Mouse (Mus musculus) cerebellum, postnatal 14 days (tissue): ENCODE measurements around the gene Mpv17.

Experiments
- DNase-seq, 2 experiments: peaks; one replicate each; pipeline ENCODE4 v3.0.0; 2021; ENCODE audit warnings: mixed read lengths in 2 of 2

Gene Mpv17

DNA sequence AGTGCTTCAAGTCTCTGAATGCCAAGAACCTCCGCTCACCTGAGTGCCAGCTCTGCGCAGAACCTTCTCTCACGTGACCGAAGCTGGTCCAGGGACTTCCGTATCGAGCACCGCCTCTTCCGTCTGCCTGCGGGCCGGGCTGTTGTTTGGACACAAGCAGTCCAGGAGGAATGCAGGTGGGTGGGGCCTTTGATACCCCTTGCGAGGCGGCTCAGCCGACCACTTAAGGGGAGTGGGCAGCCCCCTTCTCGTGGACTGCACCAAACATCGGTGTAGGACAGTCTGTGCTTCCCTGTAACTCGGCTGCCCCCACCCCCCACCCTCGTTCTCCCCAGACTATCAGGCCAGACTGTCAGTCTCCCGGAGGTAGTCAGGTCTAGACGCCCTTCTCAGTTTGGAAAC, at the start of gene Mpv17:
Gene Mpv17, minus strand, starts transcription at position 100 of the 402 bp plus-strand sequence.
- peak; percentile 86 to 87 for DNase-seq

DNA sequence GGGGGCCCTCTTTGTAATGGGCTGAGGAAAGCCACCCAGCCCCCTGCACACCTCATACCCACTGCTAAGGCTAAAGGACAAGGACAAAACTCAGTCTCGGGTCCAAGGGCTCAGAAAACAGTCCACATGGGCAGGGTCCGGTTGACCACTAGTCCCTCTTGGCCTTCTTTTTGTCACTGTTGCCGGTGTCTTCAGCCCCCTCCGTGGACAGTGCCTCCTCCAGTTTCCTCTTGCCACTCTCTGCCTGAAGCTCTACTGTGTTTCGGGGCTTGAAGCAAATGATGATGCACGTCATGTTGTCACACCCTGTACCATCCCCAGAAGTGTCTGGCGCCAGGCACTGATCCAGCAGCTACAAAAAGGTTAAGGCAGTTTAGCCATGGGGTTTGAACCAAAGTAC, 48.9 kb upstream of the Mpv17 start:
- no peak for DNase-seq

DNA sequence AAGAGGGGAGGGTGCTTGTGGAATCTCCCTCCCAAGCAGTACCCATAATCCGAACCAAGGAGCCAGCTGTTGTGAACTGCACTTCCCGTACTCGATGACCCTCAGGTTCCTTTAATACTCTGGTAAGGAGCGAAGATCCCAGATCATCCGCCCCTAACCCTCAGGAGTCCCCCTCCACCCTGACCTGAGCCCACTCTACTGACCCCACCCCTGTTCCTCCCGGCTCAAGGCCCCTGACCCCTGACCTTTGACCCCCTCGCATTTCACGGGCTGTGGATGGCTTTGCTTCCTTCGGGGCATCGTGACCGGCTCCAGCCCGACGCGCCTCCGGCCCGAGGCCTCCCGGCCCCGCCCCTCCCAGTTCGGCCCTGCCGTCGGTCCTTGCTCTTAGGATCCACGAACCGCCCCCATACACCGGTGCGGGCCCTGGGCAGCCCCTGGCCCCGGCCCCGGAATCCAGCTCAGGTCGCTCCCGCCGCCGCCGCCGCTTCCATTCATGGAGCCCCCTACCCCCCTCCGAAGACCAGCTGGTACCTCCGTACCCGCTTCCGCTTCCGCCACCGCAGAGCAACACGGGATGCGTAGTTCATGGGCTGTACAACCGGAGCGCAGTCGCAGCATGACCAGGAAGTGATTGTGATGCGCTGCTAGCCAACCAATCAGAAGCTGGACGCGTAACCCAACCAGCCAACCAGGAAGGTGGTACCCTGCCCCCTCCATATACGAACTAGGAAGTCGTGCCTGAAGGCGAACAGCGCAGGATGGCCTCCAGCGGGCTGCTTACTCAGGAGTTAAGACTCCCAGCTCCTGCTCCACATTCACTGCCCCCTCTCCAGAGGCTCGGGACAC, 47.9 kb upstream of the Mpv17 start, which contains the start of gene Zfp513:
Gene Zfp513, minus strand, starts transcription at position 562 of the 849 bp plus-strand sequence.
- peak; percentile 95 to 96 for DNase-seq

DNA sequence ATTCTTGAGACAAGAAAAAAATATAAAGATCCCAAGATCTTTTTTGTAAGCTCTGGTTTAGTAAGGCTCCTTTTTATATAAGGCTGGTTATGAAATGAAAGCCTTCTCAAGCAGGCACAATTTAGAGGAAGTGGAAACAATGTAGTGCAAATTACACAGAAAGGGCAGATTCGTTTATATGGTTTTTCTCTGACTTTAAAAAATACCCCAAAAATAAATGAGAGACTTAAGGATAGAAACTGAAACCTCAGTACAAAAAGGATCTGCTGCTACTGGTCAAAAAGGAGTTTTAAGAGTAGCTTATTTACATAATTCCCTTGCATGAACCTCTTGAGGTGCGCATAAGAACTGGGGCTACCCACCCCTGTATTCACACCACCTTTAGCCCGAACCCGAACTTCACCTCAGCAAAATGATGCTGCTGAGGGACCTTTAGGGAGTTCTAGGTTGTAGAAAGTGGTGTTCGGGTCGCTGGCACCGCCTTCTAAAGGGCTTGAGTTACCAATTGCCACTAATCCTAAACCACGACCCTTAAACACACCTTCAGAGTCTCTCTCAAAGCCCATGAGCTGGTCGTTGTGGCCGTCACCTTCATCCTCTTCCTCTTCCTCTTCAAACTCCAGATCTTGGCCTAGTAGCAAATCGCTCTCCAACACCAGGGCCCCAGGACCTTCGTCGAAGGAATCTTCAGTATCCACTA, 47.1 kb upstream of the Mpv17 start:
- no peak for DNase-seq

DNA sequence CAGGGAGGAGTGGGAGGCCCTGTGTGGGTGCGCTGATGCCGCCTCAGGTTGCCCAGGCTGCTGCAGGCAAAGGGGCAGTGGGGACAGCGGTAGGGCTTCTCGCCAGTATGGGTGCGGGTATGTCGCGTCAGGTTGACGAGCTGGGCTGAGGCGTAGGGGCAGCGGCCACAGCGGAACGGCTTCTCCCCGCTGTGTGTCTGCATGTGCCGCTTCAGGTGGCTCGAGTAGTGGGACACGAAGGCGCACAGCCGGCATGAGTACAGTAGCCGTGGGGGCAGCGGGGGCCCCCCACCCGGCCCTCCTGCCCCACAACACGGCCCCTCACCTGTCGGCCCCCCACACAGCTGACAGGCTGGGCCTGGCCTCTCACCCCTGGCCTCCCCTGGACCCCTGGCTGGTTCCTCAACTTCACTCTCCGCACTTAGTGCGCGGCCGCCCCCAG, 46.3 kb upstream of the Mpv17 start:
- DNase-seq = peak; percentile 34 to 52

DNA sequence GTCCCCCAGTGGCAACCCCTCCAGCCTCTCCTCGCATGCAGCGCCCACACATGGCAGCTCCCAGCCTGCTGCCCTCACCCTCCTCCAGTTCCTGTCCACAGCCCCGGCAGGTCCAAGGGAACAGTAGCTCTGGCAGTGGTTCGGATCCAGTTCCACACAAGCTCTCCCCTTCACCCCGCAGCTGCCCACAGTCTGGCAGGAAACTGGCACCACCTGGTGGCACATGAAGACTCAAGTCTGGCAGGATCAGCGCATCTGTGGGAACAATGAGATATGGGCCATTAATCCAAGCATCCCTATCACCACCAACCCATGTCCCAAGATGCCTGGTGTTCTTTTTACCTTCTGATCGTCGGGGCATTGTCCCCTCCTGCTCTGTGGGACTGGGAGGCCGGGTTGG, 45.8 kb upstream of the Mpv17 start:
- DNase-seq = peak; percentile 36 to 49

DNA sequence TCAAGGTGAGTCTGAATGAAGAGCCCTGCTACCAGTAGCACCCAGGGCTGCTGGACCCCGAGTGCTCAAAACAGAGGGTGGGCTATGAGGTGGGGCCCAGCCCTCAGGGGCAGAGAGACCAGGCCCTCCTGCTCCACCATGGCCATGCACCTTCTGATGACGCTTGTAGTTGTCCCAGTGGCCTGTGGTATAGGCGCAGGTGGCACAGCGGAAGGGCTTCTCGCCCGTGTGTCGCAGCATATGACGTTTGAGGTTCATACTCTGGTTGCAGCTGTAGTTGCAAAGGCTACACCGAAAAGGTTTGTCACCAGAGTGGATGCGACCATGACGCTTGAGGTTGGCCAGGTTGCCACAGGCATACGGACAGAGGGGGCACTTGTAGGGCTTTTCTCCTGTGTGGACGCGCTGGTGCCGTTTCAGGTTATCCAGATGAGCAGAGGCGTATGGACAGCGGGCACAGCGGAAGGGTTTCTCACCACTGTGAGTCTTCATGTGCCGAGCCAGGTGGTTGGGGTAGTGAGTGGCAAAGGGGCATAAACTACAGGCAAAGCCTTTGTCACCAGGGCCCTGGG, 45.4 kb upstream of the Mpv17 start:
- DNase-seq = peak in 1 of 2 experiments; percentile 15

DNA sequence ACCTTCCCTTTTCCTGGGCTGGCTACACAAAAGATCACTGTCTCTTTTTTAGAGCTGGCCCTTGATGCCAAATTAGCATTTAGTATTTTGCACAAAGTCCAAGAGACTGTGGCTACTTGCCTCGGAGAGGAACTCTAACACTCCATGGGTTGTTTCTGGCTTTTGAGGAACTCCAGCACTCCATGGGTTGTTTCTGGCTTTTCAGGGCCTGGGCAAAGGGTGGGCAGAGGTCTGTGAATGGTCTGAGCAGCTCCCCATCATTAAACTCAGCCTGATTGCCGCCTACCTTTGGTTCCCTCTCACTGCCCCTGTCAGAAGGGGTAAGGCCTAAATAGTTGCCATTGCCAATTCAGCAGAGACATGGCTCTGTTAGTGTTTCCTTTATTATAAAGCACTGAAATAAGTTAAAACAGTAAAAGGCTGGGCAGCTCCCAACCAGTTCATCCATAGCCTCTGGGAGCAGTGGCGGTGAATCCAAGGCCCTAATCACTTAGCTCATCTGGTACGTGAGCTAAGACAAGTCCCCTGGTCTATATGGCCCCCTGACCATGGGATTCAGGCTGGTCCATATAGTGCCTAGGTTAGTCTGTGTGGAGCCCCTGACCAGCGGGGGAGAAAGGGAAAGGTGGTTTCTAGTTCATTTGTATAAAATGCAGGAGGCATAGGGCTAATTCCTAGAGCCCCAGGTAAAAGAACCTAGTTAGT, 44.7 kb upstream of the Mpv17 start:
- no peak for DNase-seq

DNA sequence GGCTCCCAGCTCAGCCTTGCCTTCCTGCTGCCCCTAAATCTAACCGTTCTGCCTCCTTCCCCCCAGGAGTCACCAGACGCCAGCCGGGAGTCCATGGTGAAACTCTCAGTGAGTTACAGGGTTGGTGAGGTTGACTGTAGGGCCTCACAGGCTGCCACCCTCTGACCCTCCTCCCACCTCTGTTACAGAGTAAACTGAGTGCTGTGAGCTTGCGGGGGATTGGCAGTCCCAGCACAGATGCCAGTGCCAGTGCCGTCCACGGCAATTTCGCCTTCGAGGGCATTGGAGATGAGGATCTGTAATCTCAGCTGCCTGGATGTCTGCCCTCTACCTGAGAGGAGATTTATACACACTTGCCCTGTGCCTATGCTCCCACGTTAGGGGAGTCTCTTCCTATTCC, 44.1 kb upstream of the Mpv17 start:
- DNase-seq = no peak

DNA sequence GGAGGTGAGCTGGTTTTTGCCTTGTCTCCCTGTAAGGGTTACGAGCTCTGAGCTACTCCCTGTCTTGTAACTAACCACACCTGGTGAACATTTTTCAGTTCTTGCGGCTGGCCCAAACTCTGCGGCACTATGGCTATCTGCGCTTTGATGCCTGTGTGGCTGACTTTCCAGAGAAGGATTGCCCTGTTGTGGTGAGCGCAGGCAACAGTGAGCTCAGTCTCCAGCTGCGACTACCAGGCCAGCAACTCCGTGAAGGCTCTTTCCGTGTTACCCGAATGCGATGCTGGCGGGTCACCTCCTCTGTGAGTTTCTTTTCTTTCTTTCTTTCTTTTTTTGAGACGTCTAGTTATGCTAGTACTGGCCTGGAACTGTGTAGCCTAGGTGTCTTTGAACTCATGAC, 43.0 kb upstream of the Mpv17 start:
- DNase-seq = no peak

DNA sequence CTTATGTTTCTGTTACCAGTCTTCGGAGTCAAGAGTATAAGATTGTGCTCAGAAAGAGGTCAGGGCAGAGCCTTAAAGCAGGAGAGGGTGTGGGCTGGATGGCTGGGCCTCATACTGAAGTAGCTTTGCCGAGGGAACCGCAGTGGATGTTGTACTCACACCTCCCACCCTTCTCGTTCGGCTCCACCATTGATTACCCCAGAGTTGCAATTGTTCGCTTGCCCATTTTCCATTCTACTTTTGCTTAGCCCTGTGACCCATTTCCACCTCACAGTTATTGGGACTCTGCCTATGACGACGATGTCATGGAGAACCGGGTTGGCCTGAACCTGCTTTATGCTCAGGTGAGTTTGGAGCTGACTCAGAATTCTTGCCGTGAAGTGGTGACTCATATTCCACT, 42.2 kb upstream of the Mpv17 start:
- DNase-seq = no peak

DNA sequence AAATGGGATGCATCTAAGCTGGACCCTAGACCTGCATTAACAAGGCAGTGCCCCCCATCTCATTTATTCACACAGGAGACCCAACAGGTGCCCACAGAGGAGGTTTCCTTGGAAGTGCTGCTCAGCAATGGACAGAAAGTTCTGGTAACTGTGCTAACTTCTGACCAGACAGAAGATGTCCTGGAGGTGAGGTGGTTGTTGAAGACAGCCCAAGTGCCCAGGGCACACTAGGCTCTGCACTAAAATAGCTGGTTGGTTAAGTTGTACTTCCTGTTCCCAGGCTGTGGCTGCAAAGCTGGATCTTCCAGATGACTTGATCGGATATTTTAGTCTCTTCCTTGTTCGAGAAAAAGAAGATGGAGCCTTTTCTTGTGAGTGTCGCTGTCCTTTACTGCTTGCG, 41.6 kb upstream of the Mpv17 start:
- DNase-seq = no peak

DNA sequence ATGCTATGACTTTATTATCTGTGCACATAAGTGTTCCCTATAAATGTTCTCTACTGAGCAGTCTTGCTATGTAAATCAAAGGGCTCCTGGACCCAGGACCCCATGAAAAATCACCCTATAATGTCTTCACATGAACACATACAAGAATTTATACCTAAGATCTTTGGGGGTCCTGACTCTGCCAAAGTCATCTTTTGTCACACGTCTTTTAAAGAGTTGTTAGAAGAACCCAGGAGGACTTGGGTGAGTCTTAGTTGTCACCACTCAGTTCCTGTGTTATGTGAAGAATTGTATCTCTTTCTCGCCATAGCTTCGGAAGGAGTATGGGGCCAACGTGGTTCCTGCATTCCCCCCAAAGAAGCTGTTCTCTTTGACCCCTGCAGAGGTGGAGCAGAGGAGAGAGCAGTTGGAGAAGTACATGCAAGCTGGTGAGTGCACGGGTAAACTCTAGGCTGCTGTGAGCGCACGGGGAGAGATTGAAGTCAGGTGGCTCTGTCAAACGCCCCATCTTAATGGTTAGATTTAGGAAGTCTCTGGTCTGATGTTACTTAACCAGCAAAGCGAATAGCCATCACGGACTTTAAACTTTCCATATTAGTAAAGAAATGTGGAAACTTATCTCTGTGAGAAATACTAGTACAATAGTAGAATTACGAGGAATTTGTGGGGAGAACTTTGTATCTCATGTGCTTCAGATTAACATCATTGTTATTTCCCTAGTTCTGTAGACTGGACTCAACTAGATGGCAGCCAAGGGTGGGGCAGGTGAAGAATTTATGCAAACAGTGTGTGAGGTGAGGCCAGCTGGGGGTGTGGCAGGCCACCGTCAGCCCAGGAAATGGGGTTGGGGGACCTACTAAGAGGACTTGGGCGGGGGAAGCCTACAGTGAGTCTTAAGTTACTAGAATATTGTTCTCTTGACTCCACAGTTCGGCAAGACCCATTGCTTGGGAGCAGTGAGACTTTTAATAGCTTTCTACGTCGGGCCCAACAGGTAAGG, 40.7 kb upstream of the Mpv17 start:
- DNase-seq = peak in 1 of 2 experiments; percentile 5

DNA sequence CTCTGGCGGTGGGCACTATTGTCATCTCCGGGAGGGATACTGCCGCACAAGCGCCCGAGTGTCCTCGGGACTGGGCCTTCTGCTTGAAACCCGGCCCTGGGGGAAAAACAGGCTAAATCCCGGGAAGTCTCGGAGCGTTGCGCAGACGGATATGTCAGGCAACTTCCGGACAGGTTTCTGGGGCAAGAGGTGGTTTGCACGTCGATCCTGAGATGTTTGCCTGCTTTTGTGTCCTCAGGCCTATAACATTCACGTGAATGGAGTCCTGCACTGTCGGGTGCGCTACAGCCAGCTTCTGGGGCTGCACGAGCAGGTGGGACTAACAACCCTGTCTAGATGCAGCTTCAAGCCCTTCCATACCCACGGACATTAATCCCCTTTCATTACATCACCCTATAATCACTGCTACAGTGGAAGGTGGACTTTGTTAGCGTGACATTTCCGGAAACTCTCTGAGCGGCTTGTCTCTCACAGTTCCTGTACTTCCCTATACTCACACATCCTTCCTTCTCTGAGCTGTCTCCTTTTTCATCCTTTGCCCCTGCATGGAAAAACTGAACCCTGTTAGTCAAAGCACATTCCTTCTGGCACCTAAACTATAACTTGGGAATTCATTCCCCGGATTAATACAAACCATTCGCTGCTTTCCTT, 39.7 kb upstream of the Mpv17 start:
- peak in 1 of 2 experiments; percentile 23 for DNase-seq

DNA sequence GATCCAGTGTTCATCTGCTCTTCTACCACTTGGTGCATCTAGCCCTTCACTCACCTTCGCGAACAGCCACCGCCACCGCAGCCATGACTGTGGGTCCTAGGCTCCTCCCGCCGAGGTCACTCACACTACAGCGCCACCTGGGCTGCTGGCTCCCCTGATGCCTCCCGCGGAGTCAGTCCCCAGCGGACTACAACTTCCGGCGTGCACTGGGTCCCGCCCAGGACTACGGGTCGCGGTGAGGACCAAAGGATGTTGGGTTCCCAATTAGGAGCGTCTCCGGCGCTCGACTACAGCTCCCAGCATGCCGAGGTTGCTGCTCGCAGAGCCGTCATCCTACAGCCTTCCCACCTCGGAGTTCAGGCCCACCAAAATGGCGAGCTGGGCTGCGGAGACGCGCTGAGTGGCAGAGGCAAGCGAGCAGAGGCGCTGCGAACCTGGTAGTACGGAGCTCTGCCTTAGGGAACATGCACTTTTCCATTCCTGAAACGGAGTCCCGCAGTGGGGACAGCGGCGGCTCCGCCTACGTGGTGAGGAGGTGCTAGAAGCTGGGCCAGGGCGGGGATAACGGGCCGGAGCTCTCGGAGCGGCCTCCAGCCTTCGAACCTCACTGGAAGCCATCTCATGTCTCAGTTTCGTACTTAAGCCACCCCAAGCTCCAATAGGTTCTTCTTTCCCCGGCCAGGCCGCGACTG, 39.0 kb upstream of the Mpv17 start, which contains the start of the genes Snx17 and Eif2b4:
Gene Snx17, plus strand, starts transcription at position 289 of the 692 bp plus-strand sequence.
Gene Eif2b4, minus strand, starts transcription at position 492 of the 692 bp plus-strand sequence.
- DNase-seq = peak; percentile 99 to 100

DNA sequence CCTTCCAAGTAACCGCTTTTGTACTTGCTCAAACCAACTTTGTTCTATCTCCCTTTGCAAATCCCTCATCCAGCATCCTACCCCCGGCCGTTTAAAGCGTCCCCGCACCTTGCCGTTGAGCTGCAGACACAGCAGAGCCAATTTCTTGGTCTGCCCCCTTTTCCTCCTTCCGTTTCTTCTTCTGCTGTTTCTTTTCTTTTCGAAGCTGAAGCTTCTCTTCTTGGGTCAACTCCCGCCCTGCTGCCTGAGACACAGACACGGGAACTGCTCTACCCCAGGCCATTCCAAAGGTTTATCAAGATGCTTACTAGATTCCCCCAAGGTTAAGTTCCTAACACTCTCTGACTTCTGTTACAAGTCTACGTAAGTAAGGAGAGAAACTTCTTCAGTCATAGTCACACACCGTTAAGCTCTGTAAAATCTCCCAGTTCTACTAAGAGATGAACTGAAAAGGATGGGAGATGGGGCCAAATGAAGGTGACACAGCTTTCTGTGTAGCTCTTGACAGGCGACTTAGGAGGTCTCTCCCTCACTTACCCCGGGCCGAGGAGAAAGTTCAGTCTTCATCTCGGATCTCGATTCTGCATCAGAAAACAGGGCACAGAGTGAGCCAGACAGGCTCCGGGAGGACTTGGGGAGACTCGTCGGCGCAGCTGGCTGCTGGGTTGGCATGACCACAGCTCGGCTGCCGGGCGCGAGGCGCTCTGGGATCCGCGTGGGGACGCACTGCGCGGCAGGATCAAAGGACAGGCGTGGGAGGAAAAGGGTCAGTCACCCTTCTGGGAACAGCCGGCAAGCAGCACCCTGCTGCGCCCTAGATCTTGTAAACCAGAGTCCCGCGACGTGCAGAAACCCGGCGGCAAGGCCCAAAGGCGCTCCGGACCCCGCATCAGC, 38.2 kb upstream of the Mpv17 start:
- no peak for DNase-seq

DNA sequence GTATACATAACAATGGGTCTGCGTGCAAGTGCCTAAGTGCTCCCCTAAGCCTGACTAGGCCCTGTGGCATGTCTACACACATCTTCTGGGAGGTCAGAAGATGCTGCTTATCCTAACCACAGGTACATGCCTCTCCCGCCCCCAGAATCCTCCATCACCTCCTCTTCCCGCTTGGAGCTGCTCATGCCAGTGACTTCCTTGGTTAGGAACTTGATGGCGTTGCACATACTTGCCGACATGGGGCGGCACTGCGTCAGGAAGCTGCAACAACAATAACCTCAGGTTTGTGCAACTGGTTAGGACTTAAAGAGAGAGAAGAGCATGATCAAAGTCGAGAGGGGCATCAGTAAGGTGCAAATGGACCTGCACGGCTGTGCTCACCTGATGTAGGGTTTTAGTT, 36.1 kb upstream of the Mpv17 start:
- DNase-seq = no peak

DNA sequence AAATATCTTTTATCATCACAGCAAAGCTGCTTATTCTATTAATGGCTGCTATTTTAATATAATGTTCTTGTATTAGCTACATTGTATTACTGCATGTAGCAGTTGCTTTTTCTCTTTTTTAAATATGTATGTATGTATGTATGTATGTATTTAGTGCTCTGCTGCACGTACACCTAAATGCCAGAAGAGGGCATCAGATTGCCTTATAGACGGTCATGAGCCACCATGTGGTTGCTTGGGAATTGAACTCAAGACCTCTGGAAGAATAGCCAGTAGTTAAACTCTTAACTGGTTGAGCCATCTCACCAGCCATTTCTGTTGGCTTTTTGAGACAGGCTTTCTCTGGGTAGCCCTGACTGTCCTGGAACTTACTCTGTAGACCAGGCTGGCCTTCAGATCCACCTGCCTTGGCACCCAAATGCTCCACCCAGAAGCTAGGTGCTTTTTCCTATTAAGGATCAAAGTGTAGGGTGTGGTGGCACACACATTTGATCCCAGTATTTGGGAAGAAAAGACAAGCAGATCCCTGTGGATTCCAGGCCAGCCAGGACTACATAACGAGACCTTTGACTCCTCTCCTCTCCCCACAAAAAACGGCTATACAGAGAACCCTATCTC, 34.3 kb upstream of the Mpv17 start:
- DNase-seq = no peak

DNA sequence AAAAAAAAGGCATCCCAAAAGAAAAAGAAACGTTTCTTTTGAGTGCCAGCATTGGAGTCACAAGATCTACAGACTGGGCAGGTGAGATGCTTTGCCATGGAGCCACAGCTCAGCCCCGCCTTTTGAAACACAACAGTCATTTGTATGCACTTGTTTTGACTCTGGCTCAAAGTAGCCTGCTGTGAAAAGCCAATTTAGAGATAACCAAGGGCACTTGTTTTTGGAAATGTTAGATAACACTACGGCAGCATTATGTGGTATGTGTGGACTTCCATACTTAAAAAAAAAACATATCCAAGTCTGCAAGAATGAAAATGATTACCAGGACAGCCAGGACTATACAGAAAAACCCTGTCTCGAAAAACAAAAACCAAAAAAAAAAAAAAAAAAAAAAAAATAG, 29.6 kb upstream of the Mpv17 start:
- no peak for DNase-seq
